Mouse (Mus musculus) cerebellum, adult 2 months (tissue): Measurements from ENCODE around the gene Rbfox1.

Experiments
- CTCF ChIP-seq: fragments of 200-500 bp; IDR thresholded peaks from 2 replicates; pipeline ENCODE4 v1.5.1; 2011; ENCODE audit warnings: low read depth, mild to moderate bottlenecking, control low read depth, low read length, moderate library complexity, borderline replicate concordance; ENCODE audit not compliant: insufficient read depth
- POLR2A ChIP-seq: fragments of 200-500 bp; IDR thresholded peaks from 2 replicates; pipeline ENCODE4 v1.6.1; 2011; ENCODE audit warnings: low read length, control low read depth, borderline replicate concordance; ENCODE audit not compliant: insufficient read depth

DNA sequence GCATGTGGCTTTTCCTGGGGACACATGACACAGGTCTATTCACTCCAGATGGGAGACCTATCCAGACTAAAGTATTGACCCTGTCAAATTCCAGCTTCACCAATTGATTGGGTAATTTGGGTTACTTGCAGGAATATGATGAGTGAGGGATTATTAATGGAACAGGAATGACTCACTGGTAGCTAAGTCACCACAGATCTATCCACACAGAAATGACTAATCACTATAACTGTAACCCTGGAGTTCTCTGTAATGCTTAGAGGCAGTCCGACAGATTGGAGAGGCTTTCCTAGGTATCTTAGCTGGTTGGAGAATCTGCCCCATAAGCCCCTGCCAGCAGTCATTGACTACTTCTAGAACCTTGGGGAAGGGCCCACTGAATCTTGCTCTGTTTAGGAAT is 827.2 kb downstream of the Rbfox1 start:
- TF ChIP-seq CTCF, result no peak
- TF ChIP-seq POLR2A, result no peak
